Mouse (Mus musculus): ENCODE measurements around the gene Irf2. TPM values are rescaled to one million over a fixed set of nuclear protein-coding genes. Genes with fewer than 3 reads are reported as not detected.
A peak's percentile ranks its signal among the peaks of the same experiment; 100 is the strongest.

Irf2 gene
- polyA plus RNA-seq, 1 experiment from 2014 or later = 33.7 TPM

GRCm38 (mm10) chr8:46836011-46836652 lies 96.6 kb downstream of the Irf2 start:
- H3K4me3 ChIP-seq = no peak overlapping the region
- H3K36me3 ChIP-seq = peaks cover 16% of the 10 kb centered on the region
- H3K27ac ChIP-seq = no peak overlapping the region
- no peak overlapping the region for H3K9ac ChIP-seq
- ATAC-seq (ENCODE audit: borderline replicate concordance, extremely low read depth, low FRiP score, low TSS enrichment) = no peak
- WGBS = 76% methylated on average over 8 of the region's 8 CpGs
- H3K4me1 ChIP-seq = peaks cover 5% of the 10 kb centered on the region; the same call in 1 of the 2 replicates
- no peaks in the 10 kb centered on the region for H3K9me3 ChIP-seq
- no peaks in the 10 kb centered on the region for H3K27me3 ChIP-seq
- no peak overlapping the region for H3K4me2 ChIP-seq

GRCm38 (mm10) chr8:46836949-46837348 lies 97.4 kb downstream of the Irf2 start:
- WGBS = 73% methylated on average over 5 of the region's 5 CpGs
- Histone ChIP-seq H3K27me3 (no peaks in the 10 kb centered on the region), H3K4me2 (no peak overlapping the region), H3K9ac (no peak overlapping the region), H3K4me1 (peaks cover 12% of the 10 kb centered on the region), H3K27ac (no peak overlapping the region), H3K36me3 (peaks cover 16% of the 10 kb centered on the region), H3K9me3 (no peaks in the 10 kb centered on the region), H3K4me3 (no peak overlapping the region)
- ATAC-seq (ENCODE audit: borderline replicate concordance, extremely low read depth, low FRiP score, low TSS enrichment) = no peak

- 64% methylated on average over 5 of the region's 5 CpGs for WGBS
- Histone ChIP-seq H3K36me3 (peaks cover 16% of the 10 kb centered on the region), H3K9me3 (no peaks in the 10 kb centered on the region), H3K27ac (no peak overlapping the region), H3K9ac (no peak overlapping the region), H3K4me1 (peaks cover 23% of the 10 kb centered on the region), H3K4me3 (no peak overlapping the region), H3K27me3 (no peaks in the 10 kb centered on the region), H3K4me2 (no peak overlapping the region)
- ATAC-seq (ENCODE audit: borderline replicate concordance, extremely low read depth, low FRiP score, low TSS enrichment) = no peak
Measured at GRCm38 (mm10) chr8:46838052-46838451, 98.5 kb downstream of the Irf2 start.

GRCm38 (mm10) chr8:46840390-46840789 lies 100.9 kb downstream of the Irf2 start:
- 81% methylated on average over 4 of the region's 4 CpGs for WGBS
- no peak overlapping the region for H3K27ac ChIP-seq
- H3K36me3 ChIP-seq = peaks cover 16% of the 10 kb centered on the region
- H3K9ac ChIP-seq = no peak overlapping the region
- H3K27me3 ChIP-seq = no peaks in the 10 kb centered on the region
- no peak overlapping the region for H3K4me3 ChIP-seq
- ATAC-seq (ENCODE audit: borderline replicate concordance, extremely low read depth, low FRiP score, low TSS enrichment) = no peak
- H3K4me2 ChIP-seq = no peak overlapping the region
- peaks cover 39% of the 10 kb centered on the region for H3K4me1 ChIP-seq
- no peaks in the 10 kb centered on the region for H3K9me3 ChIP-seq

DNA sequence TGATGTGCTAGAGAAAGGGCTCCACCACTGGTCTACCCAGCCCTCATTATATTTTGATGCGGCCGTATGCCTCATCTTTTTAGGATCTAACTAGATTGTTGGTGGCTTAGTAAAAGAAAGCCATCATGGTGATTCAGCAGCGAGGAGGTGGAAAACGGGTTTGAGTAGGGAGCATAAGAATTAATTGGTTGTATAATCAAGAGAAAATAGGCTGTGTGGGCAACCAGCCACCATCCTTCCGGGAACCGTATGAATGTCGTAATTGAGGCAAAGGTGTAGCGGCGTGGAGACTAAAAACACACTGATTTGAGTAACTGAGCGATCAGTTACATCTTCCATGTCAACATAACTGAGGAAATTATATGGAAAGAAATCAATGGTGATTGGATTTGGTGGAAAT lies 101.3 kb downstream of the Irf2 start:
- Histone ChIP-seq H3K36me3 (peaks cover 16% of the 10 kb centered on the region), H3K4me1 (peaks cover 39% of the 10 kb centered on the region), H3K27ac (no peak overlapping the region), H3K9me3 (no peaks in the 10 kb centered on the region), H3K9ac (no peak overlapping the region), H3K4me3 (no peak overlapping the region), H3K27me3 (no peaks in the 10 kb centered on the region), H3K4me2 (no peak overlapping the region)
- 95% methylated on average over 10 of the region's 10 CpGs for WGBS
- ATAC-seq (ENCODE audit: borderline replicate concordance, extremely low read depth, low FRiP score, low TSS enrichment) = no peak

GRCm38 (mm10) chr8:46842676-46843181 lies 103.2 kb downstream of the Irf2 start:
- peaks cover 24% of the 10 kb centered on the region for H3K36me3 ChIP-seq
- 20% methylated on average over 5 of the region's 5 CpGs for WGBS

GRCm38 (mm10) chr8:46843855-46844254 lies 104.3 kb downstream of the Irf2 start:
- ATAC-seq (ENCODE audit: borderline replicate concordance, extremely low read depth, low FRiP score, low TSS enrichment) = no peak
- WGBS = 84% methylated on average over 4 of the region's 4 CpGs
- Histone ChIP-seq H3K27me3 (no peaks in the 10 kb centered on the region), H3K4me1 (peaks cover 48% of the 10 kb centered on the region), H3K4me2 (no peak overlapping the region), H3K4me3 (no peak overlapping the region), H3K27ac (peak overlapping the region; percentile 86), H3K9ac (no peak overlapping the region), H3K36me3 (peaks cover 22% of the 10 kb centered on the region), H3K9me3 (no peaks in the 10 kb centered on the region)

More at GRCm38 (mm10) chr8:46842676-46843181, 103.2 kb downstream of the Irf2 start:
- H3K4me2 ChIP-seq = peak overlapping the region; percentile 6; the same call in 1 of the 2 replicates
- peak; percentile 58; the same call in 1 of the 2 replicates for ATAC-seq (ENCODE audit: borderline replicate concordance, extremely low read depth, low FRiP score, low TSS enrichment)
- H3K9ac ChIP-seq = no peak overlapping the region
- H3K4me1 ChIP-seq = peaks cover 43% of the 10 kb centered on the region
- no peaks in the 10 kb centered on the region for H3K9me3 ChIP-seq
- H3K4me3 ChIP-seq = no peak overlapping the region
- H3K27me3 ChIP-seq = no peaks in the 10 kb centered on the region
- H3K27ac ChIP-seq = peak overlapping the region; percentile 86

- ATAC-seq (ENCODE audit: borderline replicate concordance, extremely low read depth, low FRiP score, low TSS enrichment) = no peak
- no peaks in the 10 kb centered on the region for H3K27me3 ChIP-seq
- no peak overlapping the region for H3K4me3 ChIP-seq
- peaks cover 53% of the 10 kb centered on the region for H3K4me1 ChIP-seq
- no peak overlapping the region for H3K9ac ChIP-seq
- H3K9me3 ChIP-seq = no peaks in the 10 kb centered on the region
- H3K27ac ChIP-seq = peak overlapping the region; percentile 86
- peaks cover 16% of the 10 kb centered on the region; the same call in 1 of the 2 replicates for H3K36me3 ChIP-seq
- 59% methylated on average over 3 of the region's 3 CpGs for WGBS
- H3K4me2 ChIP-seq = no peak overlapping the region
Measured at GRCm38 (mm10) chr8:46844371-46844973, 104.9 kb downstream of the Irf2 start.

GRCm38 (mm10) chr8:46844974-46845774 lies 105.6 kb downstream of the Irf2 start:
- H3K9me3 ChIP-seq = no peaks in the 10 kb centered on the region
- WGBS = 55% methylated on average over 7 of the region's 7 CpGs
- peaks cover 10% of the 10 kb centered on the region; the same call in 1 of the 2 replicates for H3K36me3 ChIP-seq
- H3K9ac ChIP-seq = no peak overlapping the region
- H3K27ac ChIP-seq = peak overlapping the region; percentile 86
- no peak overlapping the region for H3K4me2 ChIP-seq
- peaks cover 56% of the 10 kb centered on the region for H3K4me1 ChIP-seq
- peak; percentile 60; the same call in 1 of the 2 replicates for ATAC-seq (ENCODE audit: borderline replicate concordance, extremely low read depth, low FRiP score, low TSS enrichment)
- no peaks in the 10 kb centered on the region for H3K27me3 ChIP-seq
- no peak overlapping the region for H3K4me3 ChIP-seq

DNA sequence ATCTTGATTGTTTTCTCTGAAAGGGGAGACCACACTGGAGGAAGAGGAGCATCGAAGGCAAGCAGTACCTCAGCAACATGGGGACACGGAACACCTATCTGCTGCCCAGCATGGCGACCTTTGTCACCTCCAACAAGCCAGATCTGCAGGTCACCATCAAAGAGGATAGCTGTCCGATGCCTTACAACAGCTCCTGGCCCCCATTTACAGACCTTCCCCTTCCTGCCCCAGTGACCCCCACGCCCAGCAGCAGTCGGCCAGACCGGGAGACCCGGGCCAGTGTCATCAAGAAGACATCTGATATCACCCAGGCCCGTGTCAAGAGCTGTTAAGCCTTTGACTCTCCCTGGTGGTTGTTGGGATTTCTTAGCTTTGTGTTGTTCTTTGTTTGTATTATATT lies 106.4 kb downstream of the Irf2 start:
- no peak overlapping the region for H3K4me2 ChIP-seq
- H3K4me1 ChIP-seq = peaks cover 58% of the 10 kb centered on the region
- H3K9me3 ChIP-seq = no peaks in the 10 kb centered on the region
- H3K27me3 ChIP-seq = no peaks in the 10 kb centered on the region
- WGBS = 75% methylated on average over 9 of the region's 9 CpGs
- H3K27ac ChIP-seq = peak overlapping the region; percentile 78
- H3K9ac ChIP-seq = no peak overlapping the region
- no peak overlapping the region for H3K4me3 ChIP-seq
- no peak for ATAC-seq (ENCODE audit: borderline replicate concordance, extremely low read depth, low FRiP score, low TSS enrichment)
- H3K36me3 ChIP-seq = peaks cover 10% of the 10 kb centered on the region; the same call in 1 of the 2 replicates

DNA sequence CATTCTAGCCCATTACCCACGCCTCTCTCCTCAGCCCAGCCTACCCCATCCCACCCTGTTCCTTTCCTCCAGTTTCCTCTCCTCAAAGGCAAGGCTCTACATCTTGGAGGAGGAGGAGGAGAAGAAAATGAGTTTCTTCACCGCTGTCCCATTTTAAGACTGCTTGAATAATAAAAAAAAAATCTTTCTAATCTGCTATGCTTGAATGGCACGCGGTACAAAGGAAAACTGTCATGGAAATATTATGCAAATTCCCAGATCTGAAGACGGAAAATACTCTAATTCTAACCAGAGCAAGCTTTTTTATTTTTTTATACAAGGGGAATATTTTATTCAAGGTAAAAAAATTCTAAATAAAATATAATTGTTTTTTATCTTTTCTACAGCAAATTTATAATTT lies 107.4 kb downstream of the Irf2 start:
- Histone ChIP-seq H3K9me3 (no peaks in the 10 kb centered on the region), H3K36me3 (peaks cover 10% of the 10 kb centered on the region; the same call in 1 of the 2 replicates), H3K9ac (no peak overlapping the region), H3K27ac (no peak overlapping the region), H3K4me1 (peaks cover 52% of the 10 kb centered on the region), H3K4me2 (no peak overlapping the region), H3K27me3 (no peaks in the 10 kb centered on the region), H3K4me3 (no peak overlapping the region)
- WGBS = 93% methylated on average over 5 of the region's 5 CpGs
- no peak for ATAC-seq (ENCODE audit: borderline replicate concordance, extremely low read depth, low FRiP score, low TSS enrichment)
